Mouse (Mus musculus) embryonic fibroblast, embryonic 13.5 days (primary cell): ENCODE measurements around the gene Ttc28. TPM values are rescaled to one million over a fixed set of nuclear protein-coding genes. Genes with fewer than 3 reads are reported as not detected.

ENCODE experiments used
- H3K27ac ChIP-seq: 2 replicates; pipeline ENCODE4 v1.5.1; 2012; ENCODE audit warnings: low read length, control low read depth, inconsistent platforms; ENCODE audit not compliant: insufficient read depth
- H3K4me1 ChIP-seq: 2 replicates; pipeline ENCODE4 v1.6.1; 2011; ENCODE audit warnings: low read length; ENCODE audit not compliant: control insufficient read depth, insufficient read depth
- H3K4me3 ChIP-seq: 2 replicates; pipeline ENCODE4 v1.5.1; 2011; ENCODE audit warnings: mild to moderate bottlenecking, control low read depth, low read length; ENCODE audit not compliant: insufficient read depth
- CTCF ChIP-seq: IDR thresholded peaks from 2 replicates; pipeline ENCODE4 v1.5.1; 2011; ENCODE audit warnings: mild to moderate bottlenecking, control low read depth, low read length, moderate library complexity, borderline replicate concordance; ENCODE audit not compliant: insufficient read depth
- POLR2A ChIP-seq: IDR thresholded peaks from 2 replicates; pipeline ENCODE4 v1.6.1; 2011; ENCODE audit warnings: low read depth, mild to moderate bottlenecking, control low read depth, low read length, moderate library complexity
- polyA plus RNA-seq: library from polyadenylated mRNA; stranded (reverse); fragments of >200 nt; gene quantifications from 2 replicates; pipeline ENCODE4 v1.2.4, GENCODE M21; 2011; ENCODE audit warnings: low read depth; ENCODE audit not compliant: missing spikeins, insufficient read length

Ttc28 gene
- polyA plus RNA-seq, 1 experiment: 34.4 TPM

DNA sequence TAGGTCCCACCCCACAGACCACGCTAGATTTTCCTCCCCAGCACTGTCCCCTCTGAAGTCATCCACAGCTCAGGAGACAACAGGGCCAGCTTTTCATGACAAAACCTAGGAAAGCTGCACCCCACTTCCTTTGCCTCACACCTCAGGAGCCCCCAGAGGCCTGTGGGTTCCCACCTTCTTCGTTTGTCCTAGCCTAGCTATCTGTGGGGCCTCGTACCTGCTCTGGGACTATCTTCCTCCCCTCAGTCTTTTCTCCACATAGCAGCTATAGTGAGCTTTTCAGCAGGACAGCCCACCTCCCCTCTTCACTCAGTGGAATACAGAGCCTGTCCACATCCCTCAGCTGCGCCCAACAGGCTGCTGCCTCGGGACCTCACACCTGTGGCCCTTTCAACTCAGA, 418.2 kb downstream of the Ttc28 start:
- no peak overlapping the region for H3K4me3 ChIP-seq
- no peaks in the 10 kb centered on the region; the same call in 1 of the 2 replicates for H3K4me1 ChIP-seq
- no peak overlapping the region for H3K27ac ChIP-seq
- no peak for TF ChIP-seq POLR2A
- TF ChIP-seq CTCF: no peak

DNA sequence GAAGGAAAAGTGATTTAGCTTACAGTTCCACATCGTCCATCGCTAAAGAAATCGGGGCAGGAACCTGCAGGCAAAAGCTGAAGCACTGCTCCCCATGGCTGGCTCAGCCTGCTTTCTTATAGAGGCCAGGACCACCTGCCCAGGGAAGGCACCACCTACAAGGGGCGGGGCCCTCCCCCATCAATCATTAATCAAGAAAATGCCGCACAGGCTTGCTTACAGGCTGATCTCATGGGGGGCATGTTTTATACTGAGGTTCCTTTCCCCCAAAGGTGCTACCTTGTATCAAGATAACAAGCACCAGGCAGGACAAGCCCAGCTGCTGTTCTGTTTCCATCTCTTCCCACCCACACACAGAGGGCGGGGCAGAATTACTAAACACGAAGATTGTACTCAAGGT, 419.1 kb downstream of the Ttc28 start:
- no peak overlapping the region for H3K27ac ChIP-seq
- no peak overlapping the region for H3K4me3 ChIP-seq
- TF ChIP-seq CTCF (no peak), POLR2A (no peak)
- no peaks in the 10 kb centered on the region; the same call in 1 of the 2 replicates for H3K4me1 ChIP-seq

DNA sequence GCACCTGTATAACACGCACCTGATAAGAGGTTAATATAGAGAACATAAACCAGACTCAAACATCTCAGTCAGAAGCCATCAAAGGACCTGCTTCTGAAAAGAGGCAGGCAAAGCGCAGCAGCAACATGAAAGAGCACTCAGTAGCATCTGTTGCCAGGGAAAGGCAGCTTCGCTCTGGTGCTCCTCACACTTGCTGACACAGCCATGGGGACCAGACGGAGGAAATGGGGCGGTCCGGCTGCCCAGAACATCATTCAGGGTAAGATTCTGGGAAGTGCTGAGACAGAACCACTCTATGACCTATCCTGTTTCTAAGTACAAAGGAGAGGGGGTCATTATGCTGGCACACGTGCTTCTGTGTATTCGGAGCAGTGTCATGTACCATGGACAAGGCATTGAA, 421.2 kb downstream of the Ttc28 start:
- no peak overlapping the region for H3K27ac ChIP-seq
- H3K4me1 ChIP-seq: no peaks in the 10 kb centered on the region; the same call in 1 of the 2 replicates
- no peak for TF ChIP-seq CTCF
- H3K4me3 ChIP-seq: no peak overlapping the region

DNA sequence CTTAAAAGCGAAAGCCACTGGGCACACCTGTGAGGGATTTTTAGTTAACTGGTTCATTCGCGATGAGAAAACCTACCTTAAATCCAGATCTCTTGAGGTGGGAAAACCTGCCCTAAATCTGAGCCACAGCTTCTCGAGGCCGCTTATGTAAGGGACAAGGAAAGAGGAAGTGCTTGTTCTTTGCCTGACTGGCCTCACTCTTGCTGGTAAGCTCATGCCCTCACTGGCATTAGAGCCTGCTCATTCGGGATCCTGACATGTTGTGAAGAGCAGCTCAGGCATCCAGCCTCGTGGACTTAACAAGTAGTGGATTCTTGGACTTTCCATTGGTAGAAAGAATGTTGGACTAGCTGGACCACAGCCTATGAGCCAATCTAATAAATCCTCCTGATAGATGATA, 422.1 kb downstream of the Ttc28 start:
- TF ChIP-seq CTCF (no peak), POLR2A (no peak)
- H3K4me1 ChIP-seq: no peaks in the 10 kb centered on the region; the same call in 1 of the 2 replicates
- H3K4me3 ChIP-seq: no peak overlapping the region

DNA sequence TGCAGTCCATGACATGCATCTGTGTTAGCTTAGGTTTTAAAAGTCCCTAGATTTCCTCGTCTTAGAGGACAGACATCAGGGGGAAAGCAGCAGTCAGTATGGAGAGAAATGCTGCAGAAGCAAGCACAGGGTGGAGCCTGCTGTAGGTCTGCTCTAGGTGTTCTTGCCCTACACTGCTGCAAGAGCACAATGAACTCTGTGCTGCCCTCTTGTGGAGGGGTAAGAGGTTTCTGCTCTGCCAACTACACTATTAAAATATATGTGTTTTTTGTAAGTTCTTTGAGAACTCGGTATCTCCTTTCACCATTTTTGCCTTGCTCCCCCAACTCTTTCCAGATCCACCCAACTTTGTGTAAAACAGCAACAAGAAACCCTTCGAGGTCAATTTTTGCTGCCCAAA, 425.1 kb downstream of the Ttc28 start:
- no peak for TF ChIP-seq CTCF
- H3K27ac ChIP-seq: no peak overlapping the region
- no peak overlapping the region for H3K4me3 ChIP-seq
- no peaks in the 10 kb centered on the region for H3K4me1 ChIP-seq

More for the DNA sequence above, 422.1 kb downstream of the Ttc28 start:
- H3K27ac ChIP-seq: no peak overlapping the region

DNA sequence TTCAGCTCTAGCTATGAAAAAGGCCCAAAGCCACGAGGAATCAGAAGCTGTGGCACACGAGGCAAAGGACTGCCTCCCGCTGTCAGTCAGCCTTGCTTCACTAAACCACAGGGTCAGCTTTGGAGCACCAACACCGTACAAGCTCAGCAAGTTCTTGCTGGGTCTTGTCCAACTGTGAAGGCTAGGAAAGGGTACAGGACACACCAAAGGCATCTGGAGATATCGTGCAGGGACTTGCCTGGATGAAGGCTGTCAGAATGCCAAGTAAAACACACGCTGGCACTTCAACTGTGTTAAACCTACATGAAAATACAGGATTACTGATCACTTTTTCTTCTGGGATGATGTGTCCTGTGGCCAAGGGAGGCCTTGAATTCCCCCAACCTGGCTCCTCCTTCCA, 430.6 kb downstream of the Ttc28 start:
- H3K4me1 ChIP-seq: no peaks in the 10 kb centered on the region
- no peak overlapping the region for H3K4me3 ChIP-seq
- no peak overlapping the region for H3K27ac ChIP-seq
- TF ChIP-seq CTCF: no peak
- no peak for TF ChIP-seq POLR2A

DNA sequence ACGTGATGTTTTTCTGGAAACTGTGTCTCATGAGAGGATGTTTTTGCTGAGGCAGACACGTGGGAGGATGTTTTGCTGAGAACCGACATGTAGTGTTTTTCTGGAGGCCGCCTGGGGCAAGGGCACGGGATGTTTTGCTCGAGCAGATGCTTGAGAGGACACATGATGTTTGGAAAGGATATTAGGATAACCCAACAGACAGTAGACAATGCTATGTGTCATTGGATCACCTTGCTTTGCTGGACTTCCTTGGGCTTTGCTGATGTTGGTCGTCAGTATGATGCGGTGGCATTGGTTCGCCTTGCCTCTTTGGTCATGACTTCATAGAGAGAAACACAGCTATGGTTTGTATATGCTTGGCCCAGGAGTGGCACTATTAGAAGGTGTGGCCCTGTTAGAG, 434.2 kb downstream of the Ttc28 start:
- TF ChIP-seq CTCF (no peak), POLR2A (no peak)
- H3K4me1 ChIP-seq: no peaks in the 10 kb centered on the region
- H3K27ac ChIP-seq: no peak overlapping the region
- H3K4me3 ChIP-seq: no peak overlapping the region

DNA sequence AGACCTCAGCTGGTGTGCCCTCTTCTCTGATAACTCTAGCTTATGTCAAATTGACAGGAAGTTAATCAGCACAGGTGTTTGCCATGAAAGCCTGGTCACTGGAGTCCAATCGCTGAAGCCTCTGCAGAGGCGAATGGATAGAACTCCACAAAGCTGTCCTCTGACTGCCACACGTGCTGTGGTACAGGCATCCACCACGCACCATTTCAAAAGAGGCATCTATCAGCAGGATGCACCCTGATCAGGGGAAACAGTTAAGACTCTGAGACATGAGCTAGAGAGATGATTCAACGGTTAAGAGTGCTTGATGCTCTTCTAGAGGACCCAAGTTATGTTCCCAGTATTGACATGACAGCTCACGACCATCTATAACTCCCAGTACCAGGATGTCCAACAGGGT, 435.5 kb downstream of the Ttc28 start:
- H3K4me3 ChIP-seq: no peak overlapping the region
- TF ChIP-seq POLR2A (no peak), CTCF (no peak)
- H3K4me1 ChIP-seq: no peaks in the 10 kb centered on the region
- H3K27ac ChIP-seq: no peak overlapping the region

DNA sequence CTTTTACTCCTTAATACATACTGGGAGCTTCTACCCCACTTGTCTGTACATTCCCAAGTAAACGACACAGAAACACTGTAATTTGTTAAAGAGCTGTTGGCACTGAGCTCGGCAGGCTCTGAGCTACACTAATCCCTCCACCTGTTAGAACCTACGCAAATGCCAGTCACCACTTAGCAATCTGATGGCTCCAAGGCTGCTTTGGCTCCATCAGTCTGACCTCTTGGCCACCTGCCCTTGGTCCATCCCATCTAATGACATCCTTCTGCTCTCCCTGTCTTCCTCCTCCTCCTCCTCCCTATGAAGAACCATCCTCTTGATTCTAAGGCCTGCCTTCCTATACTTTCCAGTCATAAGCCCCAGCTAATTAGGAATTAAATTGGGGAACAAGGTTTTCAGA, 437.9 kb downstream of the Ttc28 start:
- Histone ChIP-seq H3K4me1 (no peaks in the 10 kb centered on the region), H3K27ac (no peak overlapping the region), H3K4me3 (no peak overlapping the region)
- TF ChIP-seq CTCF (no peak), POLR2A (no peak)

DNA sequence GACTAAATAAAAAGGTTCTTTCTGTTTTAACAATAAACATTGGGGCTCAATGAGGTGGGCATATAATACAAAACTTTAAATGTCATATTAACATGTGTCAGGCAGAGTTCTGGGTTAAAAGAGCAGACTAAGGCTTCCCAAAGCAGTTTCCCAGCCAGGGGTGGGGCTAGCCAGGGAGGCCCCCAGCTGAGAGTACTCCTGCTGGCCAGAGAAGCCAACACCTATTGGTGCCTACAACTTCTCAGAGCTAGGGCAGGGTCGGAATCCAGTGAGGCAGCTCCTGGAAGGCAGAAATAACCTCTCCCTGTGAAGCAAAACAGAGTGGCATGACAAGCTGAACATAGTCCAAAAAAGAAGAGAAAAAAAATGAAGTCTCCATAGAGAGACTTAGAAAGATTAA, 439.3 kb downstream of the Ttc28 start:
- Histone ChIP-seq H3K4me3 (no peak overlapping the region), H3K27ac (no peak overlapping the region), H3K4me1 (no peaks in the 10 kb centered on the region)
- no peak for TF ChIP-seq POLR2A
- no peak for TF ChIP-seq CTCF

DNA sequence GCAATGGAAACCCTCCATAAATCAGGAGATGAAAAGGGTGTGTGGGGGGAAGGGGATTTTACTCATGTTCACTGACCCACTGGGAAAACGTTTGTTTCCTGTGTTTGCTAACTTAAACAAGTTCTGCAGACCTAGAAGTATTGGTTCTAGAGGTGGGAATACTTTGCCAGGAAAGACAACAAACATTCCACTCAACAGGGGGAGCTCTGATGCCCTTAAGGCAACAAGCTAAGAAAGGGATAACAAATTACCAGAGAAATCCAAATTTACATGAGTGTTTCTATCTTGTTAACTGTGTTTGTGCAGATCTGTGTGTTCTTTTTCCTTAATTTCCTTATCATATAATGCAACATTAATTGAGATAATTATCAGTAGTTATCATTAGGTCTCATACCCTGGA, 446.2 kb downstream of the Ttc28 start:
- Histone ChIP-seq H3K27ac (no peak overlapping the region), H3K4me1 (no peaks in the 10 kb centered on the region), H3K4me3 (no peak overlapping the region)
- no peak for TF ChIP-seq CTCF
- no peak for TF ChIP-seq POLR2A
